Mouse (Mus musculus): ENCODE data around the gene Pard3.

DNA sequence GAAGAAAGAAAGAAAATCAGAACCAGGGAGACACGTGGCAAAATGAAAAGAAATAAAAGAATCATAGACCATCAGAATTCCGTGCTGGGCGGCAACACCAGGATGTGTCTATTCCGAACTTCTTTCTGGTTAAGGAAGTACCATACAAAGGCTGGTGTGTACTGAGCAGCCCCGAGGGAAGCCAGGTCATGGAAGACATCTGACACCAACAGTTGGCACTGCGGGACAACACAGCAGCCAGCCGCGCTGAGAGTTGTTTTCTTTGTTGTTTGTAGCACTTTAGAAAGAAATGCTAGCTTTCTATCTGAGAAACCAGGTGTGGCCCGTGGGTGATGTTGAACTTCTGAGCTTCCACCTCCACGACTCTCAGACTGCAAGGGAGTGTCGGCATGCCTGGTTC, 274.5 kb downstream of the Pard3 start:
- TF ChIP-seq CTCF (IDR thresholded peaks at IDR 0.05; ENCODE audit: borderline replicate concordance, extremely low read depth, insufficient read depth, insufficient read length) (no peak), POLR2A (IDR thresholded peaks at IDR 0.05; ENCODE audit: borderline replicate concordance, extremely low read depth, insufficient read depth, insufficient read length, poor library complexity, severe bottlenecking) (no peak)
